Mouse (Mus musculus) lung, embryonic 16.5 days (tissue): ENCODE data around the gene Erich4. TPM values are rescaled to one million over a fixed set of nuclear protein-coding genes. Genes with fewer than 3 reads are reported as not detected.

Experiments
- ATAC-seq: fragments of 200-750 bp; cut with Nextera tagmentation; 2 replicates; pipeline ENCODE4 v1.8.0; 2017; ENCODE audit warnings: low read depth, mild to moderate bottlenecking, moderate library complexity
- H3K27ac ChIP-seq: fragments of 300-500 bp; sonication (generic); 2 replicates; pipeline ENCODE4 v1.5.1; 2014; ENCODE audit warnings: mild to moderate bottlenecking, control low read depth, low read length
- H3K27me3 ChIP-seq: fragments of 300-500 bp; sonication (generic); 2 replicates; pipeline ENCODE4 v1.6.1; 2014; ENCODE audit warnings: low read depth, low read length, mixed read lengths; ENCODE audit not compliant: control insufficient read depth, insufficient read depth
- H3K36me3 ChIP-seq: fragments of 300-500 bp; sonication (generic); 2 replicates; pipeline ENCODE4 v1.6.1; 2014; ENCODE audit warnings: low read length; ENCODE audit not compliant: control insufficient read depth, insufficient read depth
- H3K4me1 ChIP-seq: fragments of 300-500 bp; sonication (generic); replicated peaks from 2 replicates; pipeline ENCODE4 v1.6.1; 2014; ENCODE audit warnings: low read length, mixed read lengths; ENCODE audit not compliant: control insufficient read depth, insufficient read depth
- H3K4me2 ChIP-seq: fragments of 300-500 bp; sonication (generic); 2 replicates; pipeline ENCODE4 v1.6.1; 2014; ENCODE audit warnings: low read depth, low read length, control low read depth
- H3K4me3 ChIP-seq: fragments of 300-500 bp; sonication (generic); 2 replicates; pipeline ENCODE4 v1.5.1; 2014; ENCODE audit warnings: mild to moderate bottlenecking, low read length, control low read depth
- H3K9ac ChIP-seq: fragments of 300-500 bp; sonication (generic); 2 replicates; pipeline ENCODE4 v1.6.1; 2014; ENCODE audit warnings: low read length, control low read depth
- H3K9me3 ChIP-seq: fragments of 300-500 bp; sonication (generic); 2 replicates; pipeline ENCODE4 v1.6.1; 2016; ENCODE audit warnings: low read length; ENCODE audit not compliant: control insufficient read depth
- WGBS: fragments of 180-500 bp; shearing (Covaris S2); extraction: QIAGEN DNeasy Blood & Tissue Kit; methylation state at CpG from one replicate; pipeline ENCODE4 v1.1.7; 2014; 5-methylcytosine and 5-hydroxymethylcytosine counted together
- polyA plus RNA-seq: library from polyadenylated mRNA; unstranded; fragments of >200 nt; fragmentation: Nextera tagmentation; extraction: Ambion mirVana; gene quantifications from 2 replicates; pipeline ENCODE4 v1.2.1, GENCODE M21; 2015

The Erich4 gene
- polyA plus RNA-seq, 1 experiment from 2014 or later: 0.23 TPM

DNA sequence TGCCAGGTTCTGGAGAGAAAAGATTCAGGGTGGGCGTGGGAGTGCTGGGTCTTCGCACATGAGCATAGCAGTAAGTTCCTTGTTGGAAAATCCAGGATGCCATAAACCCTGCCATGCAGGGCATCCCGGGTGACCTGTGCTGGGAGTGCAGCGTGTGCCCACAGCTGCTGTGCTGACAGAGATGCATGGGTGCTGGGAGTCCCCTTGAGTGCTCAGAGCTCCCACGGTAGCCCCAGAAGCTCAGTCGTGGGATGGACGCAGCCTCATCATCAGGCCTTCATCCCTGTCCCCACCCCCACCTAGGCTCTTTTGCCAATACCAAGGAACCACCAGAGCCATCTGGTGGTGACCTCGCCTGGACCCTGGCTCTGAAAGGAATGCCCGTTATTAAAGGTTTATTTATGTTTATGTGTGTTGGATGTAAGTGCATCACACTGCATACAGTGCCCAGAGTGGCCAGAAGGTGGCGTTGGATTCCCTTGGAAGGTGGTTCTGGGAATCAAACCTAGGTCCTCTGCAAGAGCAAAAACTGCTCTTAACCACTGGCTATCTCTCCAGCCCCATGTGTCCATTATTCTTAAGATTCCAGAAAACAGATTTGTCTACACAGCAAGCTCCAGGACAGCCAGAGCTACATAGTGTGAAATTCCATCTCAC is 10.0 kb upstream of the Erich4 start:
- Histone ChIP-seq H3K9ac (no peak overlapping the region), H3K4me2 (no peak overlapping the region), H3K27ac (no peak overlapping the region), H3K27me3 (no peaks in the 10 kb centered on the region), H3K36me3 (peaks cover 8% of the 10 kb centered on the region), H3K4me1 (peaks cover 21% of the 10 kb centered on the region), H3K4me3 (no peak overlapping the region), H3K9me3 (no peaks in the 10 kb centered on the region)
- WGBS: 72% methylated on average over 10 of the region's 10 CpGs
- no peak for ATAC-seq

DNA sequence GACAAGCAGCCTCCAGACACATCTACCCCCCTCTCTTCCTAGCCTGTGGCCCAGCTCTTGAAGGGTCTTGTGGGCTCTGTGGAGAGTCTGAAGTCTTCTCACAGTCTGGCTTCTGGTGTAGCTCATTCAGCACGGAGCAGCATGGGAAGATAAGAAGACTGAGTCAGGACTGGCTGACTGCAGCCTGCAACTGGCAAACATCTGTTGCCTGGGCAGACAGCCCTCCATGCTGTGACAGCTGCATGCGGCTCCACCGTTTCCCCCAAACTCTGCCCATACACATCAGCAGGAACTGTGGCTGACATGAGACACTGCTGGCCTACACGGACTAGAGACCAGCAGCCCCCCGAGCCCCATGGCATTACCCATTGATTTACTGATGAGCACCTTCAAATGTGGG is 9.2 kb upstream of the Erich4 start:
- no peaks in the 10 kb centered on the region for H3K9me3 ChIP-seq
- no peak overlapping the region for H3K4me3 ChIP-seq
- H3K36me3 ChIP-seq: peaks cover 2% of the 10 kb centered on the region
- peak overlapping the region; percentile 9; the same call in 1 of the 2 replicates for H3K9ac ChIP-seq
- peak; percentile 13; the same call in 1 of the 2 replicates for ATAC-seq
- no peak overlapping the region for H3K4me2 ChIP-seq
- H3K27ac ChIP-seq: no peak overlapping the region; the same call in 1 of the 2 replicates
- H3K4me1 ChIP-seq: peaks cover 21% of the 10 kb centered on the region
- no peaks in the 10 kb centered on the region for H3K27me3 ChIP-seq
- WGBS: 61% methylated on average over 5 of the region's 5 CpGs

DNA sequence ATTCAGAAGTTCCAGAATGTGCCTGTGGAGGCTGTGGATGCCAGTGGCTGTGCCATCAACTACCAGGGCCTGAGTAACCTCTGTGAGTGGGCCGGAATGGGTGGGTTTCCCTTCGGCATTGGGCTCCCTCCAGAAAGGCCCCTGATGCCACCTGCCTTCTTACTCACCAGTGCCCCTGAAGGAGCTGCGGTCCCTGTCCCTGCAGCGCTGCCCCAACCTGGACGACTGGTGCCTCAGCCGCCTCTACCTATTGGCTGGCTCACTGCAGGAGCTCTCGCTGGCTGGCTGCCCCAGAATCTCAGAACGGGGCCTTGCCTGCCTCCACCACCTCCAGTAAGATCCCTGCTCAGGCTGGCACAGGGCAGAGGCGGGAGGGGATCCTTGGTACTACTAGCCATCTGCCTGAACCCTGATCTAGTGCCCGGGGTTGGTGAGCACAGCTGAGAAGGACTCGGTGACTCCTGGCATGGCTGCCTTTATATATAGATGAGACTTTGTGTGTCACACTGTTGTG is 8.2 kb upstream of the Erich4 start:
- Histone ChIP-seq H3K4me3 (no peak overlapping the region), H3K9ac (no peak overlapping the region), H3K4me1 (peaks cover 21% of the 10 kb centered on the region), H3K9me3 (no peaks in the 10 kb centered on the region), H3K36me3 (no peaks in the 10 kb centered on the region), H3K4me2 (no peak overlapping the region), H3K27ac (no peak overlapping the region), H3K27me3 (no peaks in the 10 kb centered on the region)
- no peak for ATAC-seq
- WGBS: 90% methylated on average over 11 of the region's 11 CpGs

DNA sequence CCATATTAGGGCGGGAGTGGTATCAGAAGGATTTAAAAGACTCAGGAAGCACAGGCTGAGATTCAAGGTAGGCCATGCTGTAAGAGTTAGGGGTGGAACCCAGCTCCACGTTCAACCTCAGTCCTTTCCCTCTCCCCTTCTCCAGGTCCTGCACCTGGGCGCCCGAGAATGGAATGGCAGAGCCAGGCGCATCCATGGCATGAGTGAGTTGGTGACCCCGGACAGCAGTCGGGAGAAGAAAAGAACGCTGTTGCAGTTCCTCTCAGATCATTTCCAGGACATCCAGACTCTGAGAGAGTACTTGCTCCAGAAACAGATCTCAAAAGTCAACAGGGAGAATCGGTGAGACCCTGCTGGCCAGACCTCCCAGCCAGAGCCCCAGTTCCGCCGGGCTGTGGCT is 5.1 kb upstream of the Erich4 start:
- Histone ChIP-seq H3K36me3 (no peaks in the 10 kb centered on the region), H3K9ac (no peak overlapping the region), H3K4me2 (no peak overlapping the region), H3K4me3 (no peak overlapping the region), H3K9me3 (no peaks in the 10 kb centered on the region), H3K4me1 (no peaks in the 10 kb centered on the region; the same call in 1 of the 2 replicates), H3K27me3 (no peaks in the 10 kb centered on the region), H3K27ac (no peak overlapping the region)
- WGBS: 85% methylated on average over 11 of the region's 11 CpGs
- ATAC-seq: no peak

DNA sequence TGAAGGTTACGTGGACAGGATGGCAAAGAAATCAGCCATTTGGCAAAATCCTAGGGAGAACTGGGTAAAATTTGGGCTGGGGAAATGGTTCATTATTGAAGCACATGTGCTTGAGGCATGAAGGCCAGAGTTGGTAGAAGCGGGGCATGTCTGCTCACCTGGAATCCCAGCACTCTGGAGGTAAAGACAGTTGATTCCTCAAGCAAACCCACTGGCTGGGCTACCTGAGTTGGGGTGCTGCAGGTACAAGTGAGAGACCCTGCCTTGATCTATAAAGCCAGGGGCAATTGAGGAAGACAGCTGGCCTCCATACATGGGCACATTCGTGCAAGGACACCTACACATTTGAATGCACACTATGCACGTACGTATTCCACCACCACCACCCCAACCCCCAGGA is 4.4 kb upstream of the Erich4 start:
- Histone ChIP-seq H3K9me3 (no peaks in the 10 kb centered on the region), H3K4me3 (peak overlapping the region; percentile 69), H3K9ac (no peak overlapping the region), H3K27ac (no peak overlapping the region), H3K4me2 (peak overlapping the region; percentile 70), H3K4me1 (no peaks in the 10 kb centered on the region; the same call in 1 of the 2 replicates), H3K27me3 (no peaks in the 10 kb centered on the region), H3K36me3 (no peaks in the 10 kb centered on the region)
- WGBS: 87% methylated on average over 5 of the region's 5 CpGs
- ATAC-seq: no peak

DNA sequence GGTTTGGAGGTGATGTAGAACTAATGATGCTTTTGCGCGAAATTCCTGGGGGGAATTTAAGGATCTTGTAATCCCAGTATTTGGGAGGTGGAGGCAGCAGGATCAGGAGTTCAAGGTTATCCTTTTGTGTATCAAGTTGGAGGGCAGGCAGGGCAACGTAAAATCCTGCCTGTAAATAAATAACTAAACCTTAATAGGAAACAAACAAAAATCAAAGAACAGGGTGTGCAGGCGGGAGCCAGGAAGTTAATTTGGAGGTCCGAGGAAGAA is 4.0 kb upstream of the Erich4 start:
- Histone ChIP-seq H3K4me3 (peak overlapping the region; percentile 69), H3K9ac (peak overlapping the region; percentile 70), H3K4me1 (no peaks in the 10 kb centered on the region; the same call in 1 of the 2 replicates), H3K27me3 (no peaks in the 10 kb centered on the region), H3K27ac (0 out of 2 replicates have a peak overlapping the region, but pooled peaks have one; percentile 12), H3K4me2 (peak overlapping the region; percentile 70), H3K9me3 (no peaks in the 10 kb centered on the region), H3K36me3 (no peaks in the 10 kb centered on the region)
- no peak for ATAC-seq
- 13% methylated on average over 5 of the region's 5 CpGs for WGBS

DNA sequence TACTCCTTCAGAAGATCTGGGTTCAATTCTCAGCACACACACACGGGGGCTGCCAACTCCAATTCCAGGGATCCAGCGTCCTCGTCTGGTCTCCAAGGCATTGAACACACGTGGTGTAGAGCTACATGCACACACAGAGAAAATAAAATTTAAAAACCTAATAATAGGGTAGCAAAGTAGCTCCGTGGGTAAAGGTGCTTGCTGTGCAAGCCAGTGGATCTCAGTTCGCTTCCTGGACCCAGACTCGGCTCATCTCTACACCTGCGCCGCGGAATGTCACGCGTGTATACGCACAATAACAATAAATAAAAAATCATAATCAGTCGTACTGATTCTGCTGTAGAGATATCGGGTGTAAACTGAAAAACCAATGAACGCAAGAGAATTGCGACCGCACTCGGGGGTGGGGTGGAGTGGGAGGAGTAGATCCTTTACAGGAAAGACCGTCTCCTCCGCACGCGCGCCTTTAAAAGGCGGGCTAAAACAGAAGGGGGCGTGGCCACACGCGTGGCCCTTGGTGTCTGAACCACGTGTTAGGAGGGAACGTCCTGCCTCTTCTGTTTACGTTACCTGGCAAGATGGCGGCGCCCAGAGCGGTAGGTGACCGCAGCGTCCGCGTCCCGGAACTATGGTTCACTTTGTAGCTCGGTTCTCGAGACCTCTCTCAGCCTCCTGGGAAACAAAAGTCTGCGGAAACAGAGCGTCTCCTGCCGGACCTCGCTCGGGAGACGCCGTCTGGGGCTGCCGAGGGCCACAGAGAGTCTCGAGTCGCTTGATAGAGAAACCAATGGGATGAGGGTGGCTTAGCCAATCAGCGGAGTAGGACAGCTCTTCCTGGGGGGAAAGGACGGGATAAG is 3.4 kb upstream of the Erich4 start, which contains the start of gene Dmac2:
Gene Dmac2 (plus strand): TSS at position 550 of the 857 bp plus-strand sequence.
- peak within 1 kb of the TSS; percentile 70 for H3K9ac ChIP-seq
- no peaks in the 10 kb centered on the region for H3K27me3 ChIP-seq
- H3K4me2 ChIP-seq: peak within 1 kb of the TSS; percentile 70
- no peaks in the 10 kb centered on the region for H3K9me3 ChIP-seq
- H3K4me1 ChIP-seq: no peaks in the 10 kb centered on the region; the same call in 1 of the 2 replicates
- 0 out of 2 replicates have a peak within 1 kb of the TSS, but pooled peaks have one; percentile 12 for H3K27ac ChIP-seq
- ATAC-seq: peak; percentile 94
- 1% methylated on average over 53 of the region's 53 CpGs for WGBS
- H3K36me3 ChIP-seq: no peaks in the 10 kb centered on the region
- peak within 1 kb of the TSS; percentile 69 for H3K4me3 ChIP-seq

DNA sequence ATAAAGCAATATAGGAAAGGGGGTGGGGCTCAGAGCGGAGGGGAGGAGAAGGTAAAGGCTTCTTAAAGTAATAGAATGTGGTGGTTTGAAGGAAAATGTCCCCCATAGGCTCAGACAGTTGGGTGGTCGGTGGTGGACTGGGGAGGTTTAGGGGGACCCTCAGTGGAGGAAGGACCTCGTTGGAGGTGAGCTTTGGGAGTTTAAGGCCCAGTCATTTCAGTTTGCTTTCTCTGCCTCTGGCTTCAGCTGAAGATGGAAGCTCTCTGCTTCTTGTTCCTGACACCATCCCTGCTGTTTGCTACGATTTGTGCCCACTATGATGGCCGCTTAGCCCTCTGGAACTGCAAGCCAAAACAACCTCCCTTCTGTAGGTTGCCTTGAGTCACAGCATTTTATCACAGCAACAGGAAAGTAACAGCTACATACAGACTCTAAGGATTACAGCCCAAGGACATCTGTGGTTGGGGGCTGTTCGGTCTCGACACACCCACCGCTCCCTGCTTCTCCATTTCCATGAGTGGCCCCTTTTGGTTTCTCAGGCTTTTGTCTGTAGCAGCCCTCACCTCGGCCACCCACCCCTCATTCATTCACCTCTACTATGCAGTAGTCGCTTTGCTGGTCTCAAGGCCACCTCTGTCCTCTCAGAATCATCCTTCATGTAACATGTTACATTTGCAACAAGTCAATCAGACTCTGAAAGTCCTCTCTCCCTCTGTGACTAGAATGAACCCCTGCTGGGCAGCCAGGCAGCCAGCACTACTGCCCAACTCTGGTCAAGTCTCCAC is 1.9 kb upstream of the Erich4 start:
- no peak for ATAC-seq
- WGBS: 82% methylated on average over 10 of the region's 10 CpGs
- Histone ChIP-seq H3K9ac (no peak overlapping the region), H3K9me3 (no peaks in the 10 kb centered on the region), H3K4me2 (no peak overlapping the region), H3K4me3 (no peak overlapping the region), H3K4me1 (no peaks in the 10 kb centered on the region; the same call in 1 of the 2 replicates), H3K27me3 (no peaks in the 10 kb centered on the region), H3K36me3 (no peaks in the 10 kb centered on the region), H3K27ac (no peak overlapping the region)
